Mouse (Mus musculus) kidney, adult 2 months (tissue): ENCODE data around the gene Ankrd33b.

Experiments
- CTCF ChIP-seq: fragments of 200-500 bp; conservative IDR thresholded peaks from 2 replicates; pipeline ENCODE4 v1.5.1; 2011; ENCODE audit warnings: low read depth, mild to moderate bottlenecking, control low read depth, low read length, moderate library complexity, mixed read lengths; ENCODE audit not compliant: insufficient read depth, insufficient read length
- POLR2A ChIP-seq: fragments of 200-500 bp; IDR thresholded peaks from one replicate; pipeline ENCODE4 v1.6.1; 2011; ENCODE audit warnings: low read depth, low read length, control low read depth

GRCm38 (mm10) chr15:31415181-31415580, 47.7 kb upstream of the Ankrd33b start:
- no peak for TF ChIP-seq CTCF
- no peak for TF ChIP-seq POLR2A
